In genomic region chr13:12680283-12680953, GRCm38 (mm10) we compare ENCODE assay signal across 8 mouse cellular contexts.
DNase-seq lines count a peak whose midpoint lies in the region; ATAC-seq and TF ChIP-seq lines count a peak whose summit lies in the region.
"Not testable (repeated sequence)": the region's sequence is repeated elsewhere in the genome, so short reads cannot be mapped to it uniquely, and the experiment has no call there.

No protein-coding gene starts in this region.

- not testable (repeated sequence) for H3K4me1 ChIP-seq in embryonic facial prominence, embryonic 10.5 days; heart, embryonic 10.5 days; kidney, adult 2 months (ENCODE audit: control insufficient read depth, insufficient read depth, low read length)

- H3K9me3 ChIP-seq in embryonic facial prominence, embryonic 10.5 days; heart, embryonic 10.5 days: not testable (repeated sequence)

- DNase-seq in adrenal gland, postnatal 25 days, result peak; percentile 29
- DNase-seq in embryonic facial prominence, embryonic 10.5 days (ENCODE audit: low spot score), result peak; percentile 52
- DNase-seq in heart, embryonic 10.5 days (ENCODE audit: low spot score), result not testable (repeated sequence)
- peak; percentile 72 for DNase-seq in kidney, adult 2 months
- peak; percentile 21 for DNase-seq in left cerebral cortex, postnatal 4 days
- peak; percentile 35 for DNase-seq in right cerebral cortex, adult 18-20 months
- DNase-seq in yolk sac, embryonic 10.5 days (ENCODE audit: low spot score), result peak; percentile 20

- H3K36me3 ChIP-seq in embryonic facial prominence, embryonic 10.5 days (replicated peaks); heart, embryonic 10.5 days; kidney, adult 2 months (ENCODE audit: control insufficient read depth, insufficient read depth, low read length): not testable (repeated sequence)

- 10% methylated on average over 19 of the region's 19 CpGs for WGBS in embryonic facial prominence, embryonic 10.5 days
- 12% methylated on average over 19 of the region's 19 CpGs for WGBS in heart, embryonic 10.5 days
- 9% methylated on average over 19 of the region's 19 CpGs for WGBS in kidney, adult 2 months

- TF ChIP-seq POLR2A in kidney, adult 2 months (IDR thresholded peaks at IDR 0.05; ENCODE audit: low read depth, low read length), result not testable (repeated sequence)

- intact Hi-C loops in left cerebral cortex, postnatal 4 days (cut with DNase I), result not testable (repeated sequence)

- not testable (repeated sequence) for H3K27me3 ChIP-seq in embryonic facial prominence, embryonic 10.5 days (replicated peaks; ENCODE audit: low read depth, poor library complexity, severe bottlenecking); heart, embryonic 10.5 days (ENCODE audit: insufficient read depth, poor library complexity, severe bottlenecking); kidney, adult 2 months (replicated peaks; ENCODE audit: control insufficient read depth, insufficient read depth, low read length)

- peak overlapping the region; percentile 35; the same call in 1 of the 2 replicates for H3K4me3 ChIP-seq in embryonic facial prominence, embryonic 10.5 days
- peak overlapping the region; percentile 41; the same call in 1 of the 2 replicates for H3K4me3 ChIP-seq in heart, embryonic 10.5 days
- H3K4me3 ChIP-seq in kidney, adult 2 months (ENCODE audit: insufficient read depth, low read depth, low read length), result not testable (repeated sequence)

- TF ChIP-seq CTCF in kidney, adult 2 months (conservative IDR thresholded peaks at IDR 0.05; ENCODE audit: insufficient read depth, insufficient read length, low read depth, low read length), result peak; percentile 39; the same call in 1 of the 2 replicates

- H3K27ac ChIP-seq in embryonic facial prominence, embryonic 10.5 days (replicated peaks), result 0 out of 2 replicates have a peak overlapping the region, but pooled peaks have one; percentile 14
- not testable (repeated sequence) for H3K27ac ChIP-seq in heart, embryonic 10.5 days; kidney, adult 2 months (ENCODE audit: insufficient read depth, low read depth, low read length)

- peak; percentile 82 for ATAC-seq in megakaryocyte-erythroid progenitor cell, adult 5-6 weeks (replicated peaks; ENCODE audit: low FRiP score, low TSS enrichment, poor library complexity, severe bottlenecking)
